Mouse (Mus musculus) Muller cell, postnatal 12 days (primary cell): ENCODE results near the gene Kalrn.

Experiments
- DNase-seq: peaks from one replicate; pipeline ENCODE4 v3.0.0-alpha.2; 2015; ENCODE audit errors: inconsistent ontology term

Kalrn gene

DNA sequence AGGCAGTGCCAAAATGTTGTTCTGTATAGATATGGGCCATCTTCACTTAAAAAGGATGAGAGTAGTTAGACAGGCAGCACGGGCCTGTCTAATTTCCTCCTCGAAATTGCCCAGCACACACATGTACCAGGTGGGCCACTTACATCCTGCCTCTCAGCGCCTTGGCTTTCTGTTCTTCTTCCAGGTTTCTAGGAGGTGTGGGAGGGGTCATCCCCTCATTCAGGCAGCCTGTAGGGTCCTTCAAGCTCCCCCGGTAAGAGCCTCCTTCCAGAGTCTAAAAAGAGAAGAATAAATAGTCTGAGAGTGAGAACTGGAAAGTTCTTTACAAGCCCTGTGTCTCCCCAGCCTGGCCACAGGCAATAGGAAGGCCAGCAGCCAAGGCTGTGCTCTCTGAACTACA lies 533.6 kb downstream of the Kalrn start:
- no peak for DNase-seq

DNA sequence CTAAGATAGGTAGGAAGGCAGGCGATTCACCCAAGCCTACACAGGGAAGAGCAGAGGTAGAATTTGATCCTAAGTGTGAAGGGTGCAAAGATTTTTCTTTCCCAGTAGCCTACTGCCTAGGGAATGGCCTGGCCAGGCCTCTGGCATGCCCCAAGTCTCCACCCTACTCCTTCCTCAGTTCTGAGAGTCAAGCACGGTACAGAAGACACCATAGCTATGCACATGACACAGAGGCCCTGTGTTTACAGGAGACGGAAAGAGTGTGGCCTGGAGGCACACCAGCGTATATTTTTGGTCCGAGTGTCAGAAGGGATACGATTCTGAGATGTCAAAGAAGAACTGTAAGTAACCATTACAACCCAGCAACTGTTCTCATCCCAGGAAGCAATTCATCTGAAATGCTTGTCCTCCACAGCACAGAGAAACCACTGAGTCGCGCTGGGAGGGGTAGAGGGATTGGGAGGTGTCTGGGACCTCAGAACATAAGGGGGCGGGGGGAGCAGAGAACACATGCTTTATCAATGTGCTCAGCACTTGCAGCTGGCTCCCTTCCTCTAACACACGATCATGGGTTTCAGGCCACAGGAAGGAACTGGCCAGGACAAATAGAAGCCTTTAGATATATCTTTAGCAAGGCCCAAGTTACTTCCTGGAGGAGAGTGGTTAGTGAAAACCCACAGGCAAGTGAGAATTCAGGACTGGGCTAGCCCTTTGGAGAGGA lies 536.8 kb downstream of the Kalrn start:
- no peak for DNase-seq

DNA sequence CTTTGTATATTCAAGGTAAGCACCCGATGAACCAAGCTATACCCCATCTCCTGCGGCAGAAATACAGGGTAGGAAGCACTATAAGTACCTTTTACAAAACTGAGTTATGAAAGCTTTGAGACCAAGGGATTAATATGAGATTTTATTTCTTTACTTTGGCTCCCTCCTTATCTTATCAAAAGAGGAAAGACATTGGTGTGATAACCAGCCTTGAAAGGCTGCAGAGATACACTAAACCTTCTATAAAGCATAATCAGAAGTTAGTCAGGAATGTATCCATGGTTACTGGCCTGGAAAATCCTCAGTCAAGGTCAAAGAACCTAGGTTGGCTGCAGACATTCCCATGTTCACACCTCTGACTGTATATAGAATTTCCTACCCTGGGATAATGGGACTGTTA lies 537.6 kb downstream of the Kalrn start:
- DNase-seq, result no peak

DNA sequence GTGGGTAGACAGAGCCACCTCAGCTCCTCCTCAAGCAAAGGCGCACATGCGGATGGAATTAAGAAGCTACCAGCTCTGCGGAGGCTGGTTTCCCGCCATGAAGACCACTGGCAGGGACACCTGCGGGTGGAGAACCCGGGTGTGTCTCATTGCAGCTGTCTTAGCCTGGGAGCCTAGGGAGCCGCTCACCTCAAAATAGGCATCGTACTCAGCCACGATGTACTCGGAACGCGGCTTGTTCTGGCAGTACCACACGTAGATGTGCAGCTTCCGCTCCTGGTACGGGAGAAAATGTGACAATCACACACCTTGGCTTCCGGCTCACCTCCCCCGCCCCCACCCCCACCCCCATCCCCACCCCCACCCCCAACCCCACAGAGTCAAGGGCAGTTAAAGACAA lies 539.1 kb downstream of the Kalrn start:
- DNase-seq, result no peak

DNA sequence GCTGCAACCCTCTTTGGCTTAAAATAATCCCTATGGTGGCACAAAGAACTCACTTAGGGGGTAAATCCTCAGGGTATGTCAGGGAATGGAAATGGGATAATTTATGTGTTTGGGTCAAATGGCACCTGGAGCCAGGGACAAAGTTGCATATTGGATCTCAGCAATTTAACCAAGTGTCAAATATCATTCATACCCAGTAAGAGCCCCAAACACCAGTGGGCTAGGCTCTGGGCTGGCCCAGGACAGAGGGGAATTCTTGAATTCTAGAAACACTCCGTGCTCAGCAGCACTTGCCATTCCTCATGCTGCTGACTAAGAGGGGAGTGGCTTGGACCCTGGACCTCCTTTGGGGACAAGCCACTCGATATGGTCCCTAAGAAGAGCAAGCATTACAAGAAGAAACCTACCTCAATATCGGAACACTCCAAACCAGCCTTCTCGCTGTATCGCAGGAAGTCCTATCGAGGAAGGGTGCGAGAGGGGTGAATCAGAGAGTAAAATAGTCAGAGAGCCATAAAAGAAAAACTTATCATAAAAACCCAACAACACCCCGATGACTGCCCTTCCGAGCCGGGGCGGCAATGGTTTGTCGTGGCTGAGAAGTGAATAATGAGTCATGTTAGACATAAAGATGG lies 541.2 kb downstream of the Kalrn start:
- DNase-seq, result no peak

DNA sequence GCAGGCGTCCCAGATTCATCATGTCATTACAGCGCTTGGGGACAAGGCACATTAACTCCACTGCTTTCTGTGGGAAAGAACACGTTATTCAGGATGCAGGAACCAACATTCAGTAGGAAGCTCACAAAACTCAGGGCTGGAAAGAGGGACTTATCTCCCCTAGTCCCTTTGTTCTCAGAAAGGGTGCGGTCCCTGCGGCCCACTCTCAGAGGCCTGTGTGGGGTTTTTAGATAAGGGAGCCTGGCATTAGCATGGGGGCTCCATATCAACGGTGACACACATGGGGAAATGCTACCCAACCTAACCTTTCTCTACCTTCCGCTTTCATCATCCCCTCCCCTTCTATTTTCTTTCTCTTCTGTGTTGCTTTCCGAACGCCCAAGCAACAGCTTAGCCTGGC lies 541.8 kb downstream of the Kalrn start:
- DNase-seq, result no peak

DNA sequence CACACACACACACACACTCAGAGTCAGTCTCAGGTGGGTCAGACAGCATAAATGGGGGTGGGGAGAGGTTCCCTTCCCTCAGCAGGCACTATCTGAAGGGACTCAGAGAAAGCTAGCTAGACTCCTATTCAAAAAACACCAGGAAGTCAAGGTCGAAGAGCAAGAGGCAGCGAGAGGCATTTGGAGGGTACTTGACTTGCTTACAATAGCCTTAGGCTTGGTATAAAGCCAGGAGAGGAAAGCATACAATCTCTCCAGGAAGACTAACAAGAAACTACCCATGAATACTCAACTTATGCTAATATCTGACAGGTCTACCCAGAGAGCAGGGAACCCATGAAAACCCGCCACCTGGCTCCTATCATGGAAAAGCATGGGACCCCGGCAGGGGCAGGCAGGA lies 543.0 kb downstream of the Kalrn start:
- no peak for DNase-seq

DNA sequence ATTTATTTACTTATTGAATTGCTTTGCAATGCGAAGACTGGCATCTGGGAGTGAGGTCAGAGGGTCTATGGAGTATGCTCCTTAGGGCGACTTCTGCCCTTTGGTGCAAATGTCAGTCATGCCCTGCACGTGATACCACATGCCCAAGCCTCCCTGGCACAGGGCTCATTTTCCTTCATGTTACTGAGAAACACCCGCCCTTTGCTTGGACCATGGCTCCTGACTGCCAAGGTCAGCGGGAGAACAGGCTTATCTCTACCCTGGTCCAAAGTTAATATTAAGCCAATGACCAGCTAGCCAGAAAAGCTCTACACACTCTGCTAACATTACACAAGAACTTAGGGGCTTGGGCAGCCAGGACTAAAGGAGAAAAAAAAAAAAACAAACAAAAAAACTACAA lies 543.5 kb downstream of the Kalrn start:
- no peak for DNase-seq

DNA sequence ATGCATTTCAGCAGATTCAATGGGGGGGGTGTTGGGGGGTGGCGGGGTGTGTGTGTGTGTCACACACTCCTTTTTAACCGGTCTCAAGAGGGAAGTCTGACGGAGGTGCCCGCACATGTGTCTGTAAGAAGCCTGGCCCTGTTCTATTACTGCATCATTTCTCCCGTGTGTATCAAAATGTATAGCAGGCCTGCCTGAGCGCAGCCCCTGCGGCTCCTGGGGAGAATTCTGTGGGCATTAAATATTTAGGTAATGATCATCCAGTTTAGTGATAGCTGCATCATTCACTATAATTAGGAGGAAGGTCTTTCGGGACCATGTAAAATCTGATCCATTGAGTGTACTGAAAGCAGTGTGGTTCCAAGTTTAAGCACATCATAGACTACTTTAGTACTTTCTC lies 556.1 kb downstream of the Kalrn start:
- DNase-seq, result no peak

DNA sequence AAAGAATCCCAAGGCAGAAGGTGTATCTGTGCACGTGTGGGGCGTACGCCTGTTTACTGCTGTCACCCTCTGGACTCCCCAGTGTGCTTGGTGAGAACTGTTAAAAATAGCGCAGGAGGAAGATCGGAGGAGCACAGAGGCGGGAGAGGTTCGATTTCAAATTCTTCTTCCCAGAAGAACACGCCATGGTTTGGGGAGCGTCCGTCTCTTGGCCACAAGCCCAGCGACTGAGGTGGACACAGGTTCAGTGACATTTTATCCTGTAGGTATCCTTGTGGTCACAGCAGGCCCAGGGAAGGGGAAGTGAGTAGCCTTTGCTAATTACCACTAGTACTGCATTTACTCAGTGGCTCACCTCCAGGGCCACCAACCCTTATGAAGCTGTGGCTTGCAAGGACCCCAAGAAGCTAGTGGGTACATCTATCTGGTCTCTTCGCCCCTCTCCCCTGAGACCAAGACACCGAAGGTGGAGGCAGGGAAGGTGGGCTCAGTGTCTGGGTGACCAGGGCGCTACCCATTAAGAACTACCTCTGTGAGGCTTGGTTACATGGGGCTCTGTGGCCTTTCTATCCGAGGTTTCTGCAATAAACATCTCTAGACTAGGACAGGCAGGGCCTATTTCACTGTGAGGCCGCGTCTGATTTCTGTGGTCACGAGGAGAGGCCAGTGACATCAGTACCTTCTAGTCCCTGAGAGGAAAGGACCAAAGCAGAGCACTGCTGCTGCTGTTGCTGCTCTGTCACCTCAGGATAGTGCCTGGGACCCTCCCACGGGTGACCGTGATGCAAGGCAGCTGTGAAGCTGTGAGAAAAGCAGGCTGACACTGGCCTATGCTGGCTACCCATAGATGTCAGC lies 561.1 kb downstream of the Kalrn start:
- DNase-seq, result no peak

DNA sequence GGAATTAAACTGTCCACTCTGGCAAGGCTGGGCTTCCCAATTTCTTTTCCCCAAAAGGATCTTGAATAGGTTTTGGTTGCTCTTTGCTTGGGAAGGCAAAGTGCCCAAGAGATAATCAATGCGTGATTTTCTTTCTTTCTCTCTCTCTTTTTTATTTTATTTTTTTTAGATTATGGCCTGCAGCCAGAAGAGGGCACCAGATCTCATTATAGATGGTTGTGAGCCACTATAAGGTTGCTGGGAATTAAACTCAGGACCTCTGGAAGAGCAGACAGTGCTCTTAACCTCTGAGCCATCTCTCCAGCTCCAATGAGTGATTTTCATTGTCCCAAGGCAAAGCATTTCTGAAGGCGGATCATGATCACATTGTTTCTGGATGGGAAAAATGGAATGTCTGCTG lies 563.8 kb downstream of the Kalrn start:
- no peak for DNase-seq

DNA sequence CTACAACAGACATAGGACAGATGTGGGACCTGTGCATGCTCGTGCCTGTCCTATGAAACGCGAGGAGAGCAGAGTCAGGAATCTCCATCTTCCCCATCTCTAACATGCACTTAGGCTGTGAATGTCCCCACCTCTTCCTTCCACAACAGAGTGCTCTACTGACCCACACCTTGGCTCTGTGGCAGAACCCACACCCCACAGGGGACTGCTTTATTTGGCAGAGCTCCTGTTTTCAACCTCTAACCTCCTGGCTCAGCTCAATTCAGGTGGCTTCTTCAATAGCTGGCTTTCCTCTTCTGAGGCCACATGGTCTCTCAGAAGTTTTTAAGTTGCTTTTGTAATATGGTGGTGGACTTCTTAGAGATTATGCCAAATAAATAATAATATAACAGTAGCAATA lies 567.3 kb downstream of the Kalrn start:
- DNase-seq, result no peak

DNA sequence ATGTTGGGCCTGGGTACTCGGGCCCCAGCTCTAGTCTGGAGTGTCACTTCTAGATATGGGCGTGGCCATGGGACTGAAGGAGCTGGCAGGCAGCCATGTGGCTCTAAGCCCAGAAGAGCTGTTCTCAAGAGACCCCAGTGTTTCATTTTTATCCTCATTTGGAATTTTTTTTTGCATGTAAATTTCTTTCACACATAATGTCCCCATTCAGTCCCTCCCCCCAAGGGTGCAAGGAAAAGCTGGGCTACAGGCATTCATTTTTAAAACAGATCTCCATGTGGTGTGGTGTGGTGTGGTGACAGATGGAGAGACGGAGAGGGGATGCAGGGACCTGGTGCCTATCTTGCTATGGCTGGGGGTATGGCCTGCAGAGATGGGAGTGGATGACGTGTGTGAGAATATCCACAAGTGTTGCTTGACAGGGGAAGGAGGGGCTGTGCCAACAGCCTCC lies 569.2 kb downstream of the Kalrn start:
- DNase-seq, result no peak

DNA sequence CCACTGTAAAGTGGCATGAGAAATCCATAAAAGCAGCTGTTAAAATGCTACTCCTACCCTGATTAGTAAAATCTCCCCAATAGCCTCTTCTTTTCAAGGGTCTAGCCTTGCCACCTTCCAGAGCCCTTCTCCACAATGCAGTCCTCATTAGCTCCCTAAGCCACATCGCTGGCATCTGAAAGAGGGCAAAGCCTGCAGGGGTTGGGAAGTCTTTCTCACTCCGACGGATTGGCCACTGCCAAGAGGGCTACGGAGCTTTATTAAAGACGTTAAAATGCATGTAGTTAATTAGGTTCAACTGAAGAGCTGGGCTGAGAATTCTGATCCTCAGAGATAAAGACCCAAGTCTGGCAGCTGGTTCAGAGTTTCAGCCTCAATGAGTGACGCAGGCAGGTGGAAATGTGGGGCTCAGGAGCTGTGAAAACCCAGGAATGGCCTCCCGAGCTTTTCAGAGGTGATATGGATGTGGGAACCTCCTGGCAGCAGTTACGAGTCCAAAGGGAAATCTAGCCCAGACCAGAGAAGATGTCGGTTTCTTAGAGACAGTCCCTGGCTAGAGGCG lies 569.7 kb downstream of the Kalrn start:
- no peak for DNase-seq

DNA sequence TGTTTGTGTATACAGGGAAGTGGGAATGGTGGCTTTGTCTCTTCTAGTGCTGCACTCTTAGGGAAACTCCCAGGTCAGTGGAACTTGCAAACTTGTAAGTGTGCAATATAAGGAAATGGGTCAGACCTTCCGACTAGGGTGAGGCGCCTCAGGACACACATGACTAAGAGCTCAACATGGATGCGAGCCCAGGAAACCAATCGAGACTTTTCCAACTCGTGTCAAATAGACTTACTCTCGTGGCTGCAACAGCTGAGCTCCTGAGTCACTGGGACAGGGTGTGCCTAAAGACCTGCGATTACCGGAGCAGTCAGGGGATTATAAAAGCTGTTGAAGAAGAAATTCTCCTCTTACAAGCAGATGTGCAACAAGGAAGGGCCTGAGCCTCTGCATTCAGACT lies 572.6 kb downstream of the Kalrn start:
- DNase-seq, result no peak

DNA sequence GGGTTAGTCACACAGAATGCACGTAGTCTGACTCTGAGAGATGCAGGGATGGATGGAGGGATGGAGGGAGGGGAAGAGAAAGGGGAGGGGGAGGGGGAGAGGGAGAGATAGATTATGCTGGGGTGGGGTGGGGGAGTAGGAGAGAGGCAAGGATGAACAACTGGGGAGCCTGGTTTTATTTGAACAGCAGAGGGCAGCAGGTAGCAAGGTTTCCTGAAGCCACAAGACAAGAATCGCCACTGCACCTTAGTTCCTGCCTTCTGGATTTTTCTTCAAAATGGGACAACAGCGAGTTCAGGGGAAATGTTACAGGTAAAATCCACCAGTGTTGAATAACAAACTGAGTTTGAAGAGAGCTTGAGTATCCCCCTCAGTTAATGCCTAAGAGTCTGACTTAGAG lies 573.9 kb downstream of the Kalrn start:
- peak; percentile 36 for DNase-seq

DNA sequence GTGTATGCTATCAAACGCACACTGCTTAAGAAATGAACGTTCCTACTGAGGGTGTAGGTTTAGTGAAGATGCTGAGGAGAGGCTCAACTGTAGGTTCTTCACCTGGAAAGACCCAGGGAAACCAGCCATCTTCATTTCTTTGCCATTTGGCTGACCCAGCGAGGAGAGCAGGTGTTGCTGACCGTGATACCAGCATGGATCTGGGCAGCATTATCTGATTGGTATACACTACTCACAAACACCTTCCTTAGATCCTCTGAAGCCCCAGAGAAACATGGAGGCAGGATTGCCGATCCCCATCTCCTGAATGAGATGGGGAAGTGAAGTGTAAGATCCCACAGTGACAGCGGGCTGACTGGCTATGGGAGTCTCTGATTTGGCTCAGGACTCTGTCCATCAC lies 575.3 kb downstream of the Kalrn start:
- no peak for DNase-seq

DNA sequence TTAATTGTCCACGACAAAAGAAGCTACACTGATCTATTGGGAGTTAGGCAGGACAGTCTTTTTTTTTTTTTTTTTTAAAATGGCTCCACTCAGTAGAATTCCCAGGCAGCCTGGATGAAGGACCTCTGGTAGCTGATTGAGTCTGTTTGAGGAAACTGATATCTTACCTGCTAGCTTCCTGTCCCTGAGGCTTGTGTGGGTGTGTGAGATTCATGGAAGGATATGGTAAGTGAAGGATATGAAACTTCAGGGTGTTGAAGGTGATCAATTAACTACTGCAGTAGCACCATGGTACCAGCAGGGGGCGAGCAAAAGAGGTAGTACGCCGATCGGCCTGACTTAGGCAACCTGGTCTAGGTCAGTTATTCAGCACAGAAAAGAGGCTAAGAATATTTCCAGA lies 577.3 kb downstream of the Kalrn start:
- DNase-seq, result peak; percentile 27

DNA sequence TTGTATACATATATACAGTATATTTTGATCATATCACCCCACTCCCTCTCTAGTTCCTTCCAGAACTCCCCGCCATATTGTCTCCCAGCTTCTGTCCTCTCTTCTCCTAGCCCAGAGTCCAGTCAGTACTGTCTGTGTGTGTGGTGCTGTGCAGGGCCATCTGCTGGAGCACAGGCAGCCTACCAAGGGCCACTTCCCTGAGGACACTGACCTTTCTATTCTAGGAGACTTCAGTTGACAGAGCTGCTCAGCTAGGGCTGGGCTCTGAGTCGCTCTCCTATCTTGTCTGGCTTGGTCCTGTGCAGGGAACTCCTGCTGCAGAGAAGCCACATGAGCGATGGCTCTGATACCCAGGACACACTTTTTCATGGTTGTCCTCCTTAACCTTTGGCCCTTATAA lies 577.8 kb downstream of the Kalrn start:
- no peak for DNase-seq

DNA sequence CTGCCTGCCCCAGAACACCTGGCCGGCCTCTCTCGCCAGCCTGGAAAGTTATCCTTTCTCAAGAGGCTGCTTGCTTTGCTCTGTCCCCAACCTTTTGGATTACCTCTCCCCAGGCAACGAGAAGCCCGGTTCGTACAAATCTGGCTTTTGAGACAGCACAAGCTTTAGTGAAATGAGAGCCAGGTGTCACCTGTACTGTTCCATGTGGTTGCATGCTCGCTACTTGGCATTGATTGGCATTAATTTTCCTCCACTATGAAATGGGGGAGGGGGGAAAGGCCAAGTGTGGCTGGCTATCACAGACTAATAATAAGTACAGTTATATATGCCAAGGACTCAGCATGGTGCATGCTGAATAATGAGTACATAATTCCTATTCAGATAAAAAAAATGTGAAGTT lies 579.0 kb downstream of the Kalrn start:
- no peak for DNase-seq

DNA sequence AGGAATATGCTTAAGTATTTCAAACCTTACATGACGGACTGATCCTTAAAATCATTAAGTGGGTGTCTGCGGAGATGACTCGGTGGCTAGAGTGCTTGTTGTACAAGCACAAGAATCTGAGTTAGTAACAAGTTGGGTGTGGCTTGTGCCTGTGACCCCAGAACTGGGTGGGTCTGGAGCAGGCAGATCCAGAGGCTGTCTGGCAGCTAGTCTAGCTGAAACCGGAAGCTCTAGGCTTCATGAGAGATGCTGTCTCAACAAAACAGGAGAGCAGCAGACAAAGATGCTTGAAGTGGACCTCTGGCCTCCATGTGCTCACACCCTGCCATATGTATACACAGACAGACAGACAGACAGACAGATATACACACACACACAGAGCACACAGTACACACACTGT lies 582.6 kb downstream of the Kalrn start:
- DNase-seq, result no peak

DNA sequence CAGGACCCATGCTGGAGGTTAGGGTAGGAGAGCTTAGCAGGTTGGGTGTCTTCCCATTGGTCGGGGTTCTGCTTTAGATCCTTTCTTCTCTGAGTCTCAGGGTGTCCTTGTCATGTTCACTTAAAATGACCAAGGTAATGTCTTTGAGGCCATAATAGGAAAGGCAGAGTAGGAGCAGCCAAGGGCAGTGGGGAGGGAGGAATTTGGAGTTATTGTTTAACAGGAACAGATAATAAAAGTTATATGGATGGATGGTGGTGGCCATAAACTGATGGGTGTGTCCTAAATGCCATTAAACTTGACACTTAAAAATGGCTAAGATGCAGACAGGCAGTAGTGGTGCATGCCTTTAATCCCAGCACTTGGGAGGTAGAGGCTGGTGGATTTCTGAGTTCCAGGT lies 584.2 kb downstream of the Kalrn start:
- no peak for DNase-seq
